Mouse (Mus musculus): ENCODE measurements at regions not wholly inside any gene's neighbourhood (a gene's known extent, or its start where the extent isn't known, plus 50 kb on each side); places are given as distances from the start of the nearest gene placed in this dataset.

GRCm38 (mm10) chr3:154441454-154441853, 111.0 kb upstream of the Lhx8 start:
- TF ChIP-seq JUND (conservative IDR thresholded peaks at IDR 0.05; ENCODE audit: low read depth, low read length) (no peak), CTCF (conservative IDR thresholded peaks at IDR 0.05 in 1 of 2, IDR thresholded peaks at IDR 0.05 in 1 of 2; ENCODE audit: low read depth in 2 of 2, low read length in 2 of 2) (no peak), ZMIZ1 (IDR thresholded peaks at IDR 0.05; ENCODE audit: low read depth, low read length) (no peak), MAFK (IDR thresholded peaks at IDR 0.05; ENCODE audit: insufficient replicate concordance, low read length) (no peak), RCOR1 (conservative IDR thresholded peaks at IDR 0.05; ENCODE audit: low read depth, low read length) (no peak), POLR2A (IDR thresholded peaks at IDR 0.05; ENCODE audit: low read depth, low read length) (no peak), NRF1 (IDR thresholded peaks at IDR 0.05; ENCODE audit: low read depth, low read length) (no peak), MAZ (IDR thresholded peaks at IDR 0.05; ENCODE audit: low read depth, low read length) (no peak), MAX (IDR thresholded peaks at IDR 0.05; ENCODE audit: low read length) (no peak), EP300 (IDR thresholded peaks at IDR 0.05; ENCODE audit: low read length) (no peak)

Data from CH12.LX (cell line).